Mouse (Mus musculus): ENCODE data around the gene Vps16. TPM values are rescaled to one million over a fixed set of nuclear protein-coding genes. Genes with fewer than 3 reads are reported as not detected.

The Vps16 gene
- 86.2 and 90.0 TPM in 2 replicates for total RNA-seq (2012; rRNA removed)
- 100 to 1,000 TPM in 1 of 2 experiments, not detected in 1; 114 TPM for polyA plus RNA-seq (2012; ENCODE audit: insufficient read depth in 1 of 2, insufficient read length in 2 of 2, low read depth in 1 of 2, low replicate concordance in 2 of 2, missing spikeins in 1 of 2)

- Histone ChIP-seq H3K9ac (ENCODE audit: control insufficient read depth, low read depth, low read length, poor library complexity, severe bottlenecking) (peak within 1 kb of the TSS; percentile 92), H3K4me1 (ENCODE audit: control insufficient read depth in 1 of 2, insufficient read depth in 2 of 2, low read length in 2 of 2) (peaks cover 12 to 28% of the 10 kb centered on the region in 2 experiments), H3K4me3 (ENCODE audit: control insufficient read depth in 1 of 2, insufficient read depth in 1 of 2, low read depth in 2 of 2, low read length in 2 of 2) (peak within 1 kb of the TSS; percentile 76 to 81), H3K79me2 (ENCODE audit: control insufficient read depth, insufficient read depth, low read length, poor library complexity) (peaks cover 42% of the 10 kb centered on the region), H3K27me3 (ENCODE audit: control insufficient read depth in 1 of 2, insufficient read depth in 2 of 2, low read length in 2 of 2) (no peaks in the 10 kb centered on the region), H3K9me3 (replicated peaks; ENCODE audit: insufficient read depth, low read length) (no peaks in the 10 kb centered on the region), H3K36me3 (ENCODE audit: control insufficient read depth in 1 of 2, insufficient read depth in 2 of 2, low read length in 2 of 2) (peaks cover 0 to 30% of the 10 kb centered on the region in 2 experiments; a peak in 2 of 4 replicates), H3K27ac (ENCODE audit: control insufficient read depth, low read depth, low read length) (peak within 1 kb of the TSS; percentile 76)
- DNase-seq (ENCODE audit: low read depth, low spot score), result peak; percentile 96
- TF ChIP-seq TAL1 (IDR thresholded peaks at IDR 0.05; ENCODE audit: low read length) (no peak), MYB (IDR thresholded peaks at IDR 0.05; ENCODE audit: low read depth, low read length) (0 out of 2 replicates have a peak, but pooled peaks have one; percentile 19), ZC3H11A (IDR thresholded peaks at IDR 0.05; ENCODE audit: low read depth, low read length) (no peak), MAFK (IDR thresholded peaks at IDR 0.05; ENCODE audit: borderline replicate concordance, low read depth, low read length) (no peak), MYC (IDR thresholded peaks at IDR 0.05; ENCODE audit: low read depth, low read length) (peak; percentile 71), MAX (IDR thresholded peaks at IDR 0.05; ENCODE audit: low read length) (peak; percentile 90), TCF12 (IDR thresholded peaks at IDR 0.05; ENCODE audit: low read depth, low read length) (no peak; the same call in 1 of the 2 replicates), USF2 (IDR thresholded peaks at IDR 0.05; ENCODE audit: borderline replicate concordance in 1 of 2, insufficient read depth in 1 of 2, low read depth in 1 of 2, low read length in 2 of 2) (peak; percentile 87 to 94), RAD21 (IDR thresholded peaks at IDR 0.05; ENCODE audit: low read depth, low read length) (no peak; the same call in 1 of the 2 replicates), UBTF (IDR thresholded peaks at IDR 0.05; ENCODE audit: borderline replicate concordance, insufficient read depth, low read depth, low read length) (no peak), POLR2AphosphoS2 (IDR thresholded peaks at IDR 0.05; ENCODE audit: low read length) (peak; percentile 53; the same call in 1 of the 2 replicates), ZMIZ1 (IDR thresholded peaks at IDR 0.05; ENCODE audit: low read depth, low read length) (no peak; the same call in 1 of the 2 replicates), KAT2A (conservative IDR thresholded peaks at IDR 0.05; ENCODE audit: low read depth, low read length) (no peak; the same call in 1 of the 2 replicates), NELFE (IDR thresholded peaks at IDR 0.05; ENCODE audit: low read depth, low read length) (peak; percentile 62), NRF1 (IDR thresholded peaks at IDR 0.05; ENCODE audit: insufficient read depth, low read depth, low read length, poor library complexity, severe bottlenecking) (peak; percentile 75), CTCF (IDR thresholded peaks at IDR 0.05 in 2 of 3, conservative IDR thresholded peaks at IDR 0.05 in 1 of 3; ENCODE audit: control insufficient read depth in 1 of 3, insufficient read depth in 1 of 3, low read depth in 2 of 3, low read length in 3 of 3, poor library complexity in 1 of 3, severe bottlenecking in 1 of 3) (peak in 2 of 3 experiments; percentile 6 to 19; a peak in 3 of 6 replicates), TBP (IDR thresholded peaks at IDR 0.05; ENCODE audit: low read depth, low read length) (peak; percentile 64), GABPA (IDR thresholded peaks at IDR 0.05; ENCODE audit: low read depth, low read length) (no peak), EP300 (IDR thresholded peaks at IDR 0.05; ENCODE audit: low read depth in 1 of 2, low read length in 2 of 2) (0 out of 4 replicates have a peak, but pooled peaks of 1 of the 2 experiments have one; percentile 8), HCFC1 (IDR thresholded peaks at IDR 0.05; ENCODE audit: low read depth, low read length) (peak; percentile 93), SIN3A (IDR thresholded peaks at IDR 0.05; ENCODE audit: low read length) (peak; percentile 94), GATA1 (IDR thresholded peaks at IDR 0.05; ENCODE audit: low read depth, low read length) (no peak), POLR2A (IDR thresholded peaks at IDR 0.05; ENCODE audit: control insufficient read depth in 1 of 2, insufficient read depth in 1 of 2, low read depth in 1 of 2, low read length in 2 of 2, poor library complexity in 1 of 2) (peak; percentile 66 to 83; a peak in 3 of 4 replicates), ZNF384 (IDR thresholded peaks at IDR 0.05; ENCODE audit: low read depth, low read length) (no peak), JUND (IDR thresholded peaks at IDR 0.05; ENCODE audit: low read depth, low read length) (no peak), ZKSCAN1 (IDR thresholded peaks at IDR 0.05; ENCODE audit: low read depth, low read length) (no peak), POLR2AphosphoS5 (IDR thresholded peaks at IDR 0.05; ENCODE audit: borderline replicate concordance, low read depth, low read length) (no peak), SMC3 (IDR thresholded peaks at IDR 0.05; ENCODE audit: low read depth, low read length) (no peak; the same call in 1 of the 2 replicates), USF1 (IDR thresholded peaks at IDR 0.05; ENCODE audit: low read depth, low read length) (peak; percentile 98), CHD1 (IDR thresholded peaks at IDR 0.05; ENCODE audit: low read depth, low read length) (no peak), ELF1 (IDR thresholded peaks at IDR 0.05; ENCODE audit: low read depth, low read length) (peak; percentile 99), E2F4 (IDR thresholded peaks at IDR 0.05; ENCODE audit: borderline replicate concordance, low read depth, low read length) (peak; percentile 87; the same call in 1 of the 2 replicates), BHLHE40 (IDR thresholded peaks at IDR 0.05; ENCODE audit: borderline replicate concordance, low read depth, low read length) (peak; percentile 92), MXI1 (IDR thresholded peaks at IDR 0.05; ENCODE audit: low read depth, low read length) (peak; percentile 43)
Observed at GRCm38 (mm10) chr2:130424126-130424853, at the start of gene Vps16, which contains the start of gene Pced1a. Gene Vps16 (plus strand): TSS chr2:130424339. Gene Pced1a (minus strand): TSS chr2:130424701.

Data from MEL (cell line).